Mouse (Mus musculus): Measurements from ENCODE around the gene Gm28434. TPM values are rescaled to one million over a fixed set of nuclear protein-coding genes. Genes with fewer than 3 reads are reported as not detected.

The Gm28434 gene
- not detected for total RNA-seq (2021)

GRCm38 (mm10) chr5:87969201-87969600, at the start of gene Gm28434, which contains the start of gene 2310003L06Rik:
Gene Gm28434 (plus strand): TSS chr5:87969517.
Gene 2310003L06Rik (plus strand): TSS chr5:87969459.
- DNase-seq = no peak
- intact Hi-C loops (cut with DNase I) = no loop called here

- intact Hi-C loops (cut with DNase I) = no loop called here
- DNase-seq = no peak
These were observed 43.9 kb upstream of the Gm28434 start, which contains the start of gene Csn3 for GRCm38 (mm10) chr5:87925372-87925771. Gene Csn3 (plus strand): TSS chr5:87925579.

- no peak for DNase-seq
- intact Hi-C loops (cut with DNase I) = no loop called here
These were observed 37.7 kb upstream of the Gm28434 start for GRCm38 (mm10) chr5:87931603-87932002.

- no peak for DNase-seq
- intact Hi-C loops (cut with DNase I) = no loop called here
These were observed 28.6 kb upstream of the Gm28434 start for GRCm38 (mm10) chr5:87940752-87941151.

- DNase-seq = no peak
- intact Hi-C loops (cut with DNase I) = no loop called here
These were observed 26.8 kb upstream of the Gm28434 start for GRCm38 (mm10) chr5:87942515-87942914.

GRCm38 (mm10) chr5:87951836-87952235, 17.5 kb upstream of the Gm28434 start:
- DNase-seq = no peak
- intact Hi-C loops (cut with DNase I) = no loop called here

- DNase-seq = no peak
- intact Hi-C loops (cut with DNase I) = no loop called here
These were observed 9.8 kb downstream of the Gm28434 start, which contains the start of gene Cabs1 for GRCm38 (mm10) chr5:87979139-87979538. Gene Cabs1 (plus strand): TSS chr5:87979439.

- DNase-seq = no peak
- intact Hi-C loops (cut with DNase I) = no loop called here
These were observed 13.3 kb downstream of the Gm28434 start for GRCm38 (mm10) chr5:87982468-87983214.

GRCm38 (mm10) chr5:88002249-88002648, 32.9 kb downstream of the Gm28434 start, which contains the start of gene Smr3a:
Gene Smr3a (plus strand): TSS chr5:88002549.
- intact Hi-C loops (cut with DNase I) = no loop called here
- DNase-seq = no peak

- intact Hi-C loops (cut with DNase I) = no loop called here
- DNase-seq = no peak
These were observed 35.9 kb downstream of the Gm28434 start for GRCm38 (mm10) chr5:88005241-88005640.

Other genes starting within 250 kb of the Gm28434 start
- not detected for gene Csn1s2a, start 194.9 kb upstream of the Gm28434 start, total RNA-seq (2021)
- not detected for gene Csn1s2b, start 161.4 kb upstream of the Gm28434 start, total RNA-seq (2021)
- gene Prr27, start 143.8 kb upstream of the Gm28434 start, total RNA-seq (2021) = not detected
- gene Odam, start 84.5 kb upstream of the Gm28434 start, total RNA-seq (2021) = not detected
- gene Csn3, start 43.9 kb upstream of the Gm28434 start, total RNA-seq (2021) = not detected
- not detected for gene 2310003L06Rik, start 58 bp upstream of the Gm28434 start, total RNA-seq (2021)
- not detected for gene Cabs1, start 9.9 kb downstream of the Gm28434 start, total RNA-seq (2021)
- not detected for gene Smr3a, start 33.0 kb downstream of the Gm28434 start, total RNA-seq (2021)
- not detected for gene Smr2, start 117.0 kb downstream of the Gm28434 start, total RNA-seq (2021)
- not detected for gene Gm11116, start 142.0 kb downstream of the Gm28434 start, total RNA-seq (2021)
- not detected for gene Gm11115, start 184.6 kb downstream of the Gm28434 start, total RNA-seq (2021)

Data from heart, postnatal 36 days (tissue).